Mouse (Mus musculus) spleen, adult 2 months (tissue): ENCODE measurements around the gene Dnm2.

Experiments used
- CTCF ChIP-seq: fragments of 200-500 bp; IDR thresholded peaks from 2 replicates; pipeline ENCODE4 v1.5.1; 2011; ENCODE audit warnings: mild to moderate bottlenecking, inconsistent platforms; ENCODE audit not compliant: insufficient read depth, insufficient read length, insufficient replicate concordance; ENCODE audit errors: extremely low read depth
- POLR2A ChIP-seq: fragments of 200-500 bp; IDR thresholded peaks from 2 replicates; pipeline ENCODE4 v1.6.1; 2011; ENCODE audit warnings: low read depth, low read length, inconsistent platforms

GRCm38 (mm10) chr9:21527100-21527801, 102.5 kb downstream of the Dnm2 start:
- TF ChIP-seq CTCF, result no peak
- TF ChIP-seq POLR2A, result no peak
